Mouse (Mus musculus) liver, embryonic 14.5 days (tissue): Measurements from ENCODE around the gene Dazap1.

Experiments
- CTCF ChIP-seq: IDR thresholded peaks from 2 replicates; pipeline ENCODE4 v1.5.1; 2016; ENCODE audit warnings: antibody characterized with exemption, low read depth, control low read depth
- EP300 ChIP-seq: IDR thresholded peaks from 2 replicates; pipeline ENCODE4 v1.6.1; 2016; ENCODE audit warnings: antibody characterized with exemption, low read depth

DNA sequence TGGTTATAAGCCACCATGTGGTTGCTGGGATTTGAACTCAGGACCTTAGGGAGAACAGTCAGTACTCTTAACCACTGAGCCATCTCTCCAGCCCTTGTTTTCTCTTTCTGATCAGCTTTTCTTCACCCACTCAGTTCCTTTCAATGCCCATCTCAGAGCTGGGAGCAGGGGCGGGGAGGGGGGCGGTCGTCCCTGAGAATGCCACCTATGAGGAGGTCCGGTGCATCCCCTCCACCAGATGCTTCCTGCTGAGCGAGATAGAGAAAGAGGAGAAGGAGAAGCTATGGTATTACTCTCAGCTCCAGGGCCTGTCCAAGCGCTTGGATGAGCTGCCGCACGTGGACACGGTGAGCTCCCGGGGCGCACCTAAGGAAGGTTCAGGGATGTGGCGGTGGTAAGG is 43.2 kb downstream of the Dazap1 start:
- TF ChIP-seq CTCF (no peak), EP300 (no peak)
